Mouse (Mus musculus): ENCODE measurements around the gene Olfr937.

The Olfr937 gene

DNA sequence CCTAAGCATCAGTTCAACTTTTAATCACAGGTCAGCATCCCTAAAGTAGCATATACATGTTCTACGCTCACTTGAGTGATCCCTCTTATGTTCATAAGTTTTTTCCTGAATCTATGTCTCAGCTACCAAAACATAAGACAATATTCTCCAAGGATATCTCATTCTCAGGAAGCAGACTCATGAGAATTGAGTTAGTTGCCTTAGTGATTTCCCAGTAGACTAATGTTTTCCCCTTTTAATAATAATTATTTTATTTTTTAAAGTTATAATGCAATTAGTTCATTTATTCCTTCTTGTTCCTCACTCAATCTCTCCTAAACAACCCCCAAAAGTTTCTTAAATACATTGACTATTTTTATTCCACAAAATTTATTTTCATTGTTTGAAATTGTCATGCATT lies at the start of gene Olfr937:
TSS of gene Olfr937 (minus strand) at position 101 of the 400 bp plus-strand sequence.
- DNase-seq (ENCODE audit: low spot score): no peak

DNA sequence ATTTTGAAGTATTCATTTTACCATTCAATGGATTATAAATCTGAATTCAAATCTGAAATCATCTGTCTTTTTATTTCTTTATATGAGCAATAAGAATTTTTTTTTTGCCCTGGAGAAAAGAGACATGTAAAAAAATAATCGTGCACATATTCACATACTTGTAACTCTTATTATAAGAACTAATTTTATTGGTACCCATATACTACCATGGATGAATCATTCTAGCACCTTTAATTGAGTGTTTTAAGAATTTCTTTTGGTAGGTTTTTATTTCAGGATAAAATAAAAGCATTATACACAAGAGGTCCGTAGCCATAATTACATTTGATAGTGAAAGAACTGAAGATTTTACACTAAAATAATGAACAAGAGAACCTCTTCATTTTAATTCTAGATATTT lies 14.0 kb upstream of the Olfr937 start, which contains the start of gene Olfr938:
TSS of gene Olfr938 (minus strand) at position 101 of the 400 bp plus-strand sequence.
- no peak for DNase-seq (ENCODE audit: low spot score)

DNA sequence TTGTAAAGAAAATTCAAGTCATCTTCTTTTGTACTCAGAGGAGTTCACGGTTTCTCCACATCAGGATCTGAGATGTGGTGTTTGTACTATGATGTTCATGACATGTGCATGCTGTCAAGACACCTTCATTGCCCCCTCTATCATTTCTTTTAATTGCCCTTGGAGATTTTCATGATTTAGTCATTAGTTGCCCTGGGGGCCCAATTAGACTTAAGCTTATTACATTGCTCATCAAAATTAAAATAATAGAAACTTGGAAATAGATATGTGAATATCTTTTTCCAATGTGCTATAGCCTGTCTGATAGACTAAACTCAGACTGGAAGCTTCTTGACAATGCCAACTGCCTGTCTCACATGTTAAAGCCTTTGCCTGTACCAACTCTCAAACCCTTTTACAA lies 41.5 kb downstream of the Olfr937 start, which contains the start of gene Olfr146:
TSS of gene Olfr146 (minus strand) at position 101 of the 400 bp plus-strand sequence.
- no peak for DNase-seq (ENCODE audit: low spot score)

Data from ovary, postnatal 14 days (tissue).